Mouse (Mus musculus): ENCODE measurements at regions not wholly inside any gene's neighbourhood (a gene's known extent, or its start where the extent isn't known, plus 50 kb on each side); places are given as distances from the start of the nearest gene placed in this dataset.

DNA sequence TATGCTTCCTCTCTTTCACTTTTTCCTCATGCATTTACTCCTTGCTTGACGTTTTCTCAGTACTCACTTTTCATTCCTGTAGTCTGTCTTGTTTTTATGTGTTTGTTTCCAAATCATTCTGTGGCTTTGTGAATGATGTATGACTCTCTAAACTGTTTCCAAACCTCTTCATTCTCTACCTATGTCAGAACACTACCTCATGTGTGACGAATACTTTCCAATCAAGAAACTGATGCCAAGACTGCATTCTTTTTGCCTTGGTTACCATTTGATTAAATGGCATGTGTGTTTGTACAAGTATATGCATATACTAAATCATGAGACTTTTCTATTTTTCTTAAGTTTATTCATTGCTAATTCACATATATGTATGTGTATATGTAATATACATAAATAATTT lies 1238.7 kb upstream of the Gm7489 start:
- Histone ChIP-seq H3K4me1 (ENCODE audit: control insufficient read depth, insufficient read depth, low read length) (no peaks in the 10 kb centered on the region), H3K4me3 (replicated peaks; ENCODE audit: low read length) (no peak overlapping the region), H3K9me3 (replicated peaks; ENCODE audit: control insufficient read depth, low read length) (no peaks in the 10 kb centered on the region), H3K36me3 (ENCODE audit: control insufficient read depth, insufficient read depth, low read length) (no peaks in the 10 kb centered on the region), H3K27me3 (ENCODE audit: control insufficient read depth, insufficient read depth, low read length) (no peaks in the 10 kb centered on the region), H3K4me2 (ENCODE audit: low read depth, low read length) (no peak overlapping the region), H3K9ac (ENCODE audit: low read length) (no peak overlapping the region), H3K27ac (ENCODE audit: low read length) (no peak overlapping the region)
- no peak for ATAC-seq (ENCODE audit: insufficient read depth, low FRiP score)
- WGBS = 66% methylated on average over 2 of the region's 2 CpGs

DNA sequence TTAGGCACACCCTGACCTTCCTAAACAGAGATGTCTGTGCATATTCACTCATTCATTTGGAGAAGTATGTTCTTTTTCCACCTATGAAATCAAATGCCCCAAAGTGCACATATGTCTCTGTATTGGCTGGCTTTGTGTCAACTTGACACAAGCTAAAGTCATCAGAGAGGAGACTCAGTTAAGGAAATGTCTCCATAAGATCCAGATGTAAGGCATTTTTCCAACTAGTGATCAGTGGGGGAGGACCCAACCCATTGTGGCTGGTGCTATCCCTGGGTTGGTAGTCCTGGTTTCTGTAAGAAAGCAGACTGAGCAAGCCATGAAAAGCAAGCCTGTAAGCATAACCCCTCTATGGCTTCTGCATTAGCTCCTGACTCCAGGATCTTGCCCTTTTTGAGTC lies 1226.8 kb upstream of the Gm7489 start:
- Histone ChIP-seq H3K9ac (ENCODE audit: low read length) (no peak overlapping the region), H3K27ac (ENCODE audit: low read length) (no peak overlapping the region), H3K9me3 (replicated peaks; ENCODE audit: control insufficient read depth, low read length) (no peaks in the 10 kb centered on the region), H3K4me1 (ENCODE audit: control insufficient read depth, insufficient read depth, low read length) (no peaks in the 10 kb centered on the region), H3K4me3 (replicated peaks; ENCODE audit: low read length) (no peak overlapping the region), H3K36me3 (ENCODE audit: control insufficient read depth, insufficient read depth, low read length) (no peaks in the 10 kb centered on the region), H3K4me2 (ENCODE audit: low read depth, low read length) (no peak overlapping the region), H3K27me3 (ENCODE audit: control insufficient read depth, insufficient read depth, low read length) (no peaks in the 10 kb centered on the region)
- ATAC-seq (ENCODE audit: insufficient read depth, low FRiP score) = no peak
